Comparison of ENCODE assay signal across 10 mouse cellular contexts in genomic region chr4:47255641-47256040, GRCm38 (mm10). TPM values are rescaled to one million over a fixed set of nuclear protein-coding genes. Genes with fewer than 3 reads are reported as not detected.
A peak's percentile ranks its signal among the peaks of the same experiment; 100 is the strongest.
DNase-seq lines count a peak whose midpoint lies in the region; ATAC-seq and TF ChIP-seq lines count a peak whose summit lies in the region.
"Had no signal": no experiment of that assay in that cellular context is flagged by ENCODE, and none has a peak within 500 bp of the region (broad histone marks: within the 10 kb centered on the region; RNA-seq: fewer than 3 reads in every experiment).

No protein-coding gene starts in this region.

- H3K4me3 ChIP-seq in neural tube, embryonic 15.5 days (replicated peaks): no peak overlapping the region
- H3K4me3 ChIP-seq in intestine, embryonic 15.5 days (replicated peaks): no peak overlapping the region
- no peak overlapping the region for H3K4me3 ChIP-seq in liver, adult 2 months (ENCODE audit: insufficient read depth, low read depth, low read length)
- no peak overlapping the region for H3K4me3 ChIP-seq in neural tube, embryonic 11.5 days (ENCODE audit: low read depth, low read length)
- no peak overlapping the region for H3K4me3 ChIP-seq in testis, adult 2 months (ENCODE audit: control insufficient read depth, low read depth, low read length)
- H3K4me3 ChIP-seq: embryonic facial prominence, embryonic 13.5 days; neural tube, embryonic 13.5 days had no signal

- H3K79me2 ChIP-seq in liver, adult 2 months (ENCODE audit: control insufficient read depth, insufficient read depth, low read length): no peaks in the 10 kb centered on the region

- H3K4me1 ChIP-seq in neural tube, embryonic 15.5 days: no peaks in the 10 kb centered on the region
- no peaks in the 10 kb centered on the region for H3K4me1 ChIP-seq in intestine, embryonic 15.5 days (replicated peaks)
- peaks cover 9% of the 10 kb centered on the region for H3K4me1 ChIP-seq in liver, adult 2 months (ENCODE audit: control insufficient read depth, insufficient read depth, low read length)
- no peaks in the 10 kb centered on the region for H3K4me1 ChIP-seq in neural tube, embryonic 11.5 days (ENCODE audit: control insufficient read depth, insufficient read depth, low read length)
- no peaks in the 10 kb centered on the region for H3K4me1 ChIP-seq in testis, adult 2 months (ENCODE audit: control insufficient read depth, insufficient read depth, low read length)
- H3K4me1 ChIP-seq: neural tube, embryonic 13.5 days had no signal

- H3K9ac ChIP-seq in neural tube, embryonic 15.5 days (replicated peaks): no peak overlapping the region
- no peak overlapping the region for H3K9ac ChIP-seq in intestine, embryonic 15.5 days
- H3K9ac ChIP-seq in liver, adult 2 months (ENCODE audit: low read depth, low read length): no peak overlapping the region
- no peak overlapping the region for H3K9ac ChIP-seq in neural tube, embryonic 11.5 days (ENCODE audit: low read length)
- H3K9ac ChIP-seq: embryonic facial prominence, embryonic 13.5 days; neural tube, embryonic 13.5 days had no signal

- H3K9me3 ChIP-seq in neural tube, embryonic 15.5 days (replicated peaks): no peaks in the 10 kb centered on the region
- H3K9me3 ChIP-seq in intestine, embryonic 15.5 days: no peaks in the 10 kb centered on the region
- no peaks in the 10 kb centered on the region for H3K9me3 ChIP-seq in neural tube, embryonic 11.5 days (ENCODE audit: control insufficient read depth, low read length)
- H3K9me3 ChIP-seq: neural tube, embryonic 13.5 days had no signal

- WGBS in neural tube, embryonic 15.5 days: 39% methylated on average over 4 of the region's 4 CpGs
- 38% methylated on average over 4 of the region's 4 CpGs for WGBS in intestine, embryonic 15.5 days
- 37% methylated on average over 4 of the region's 4 CpGs for WGBS in liver, adult 2 months
- WGBS in neural tube, embryonic 11.5 days: 33% methylated on average over 4 of the region's 4 CpGs

- DNase-seq in neural tube, embryonic 10.5 days (ENCODE audit: extremely low spot score, low spot score): peak; percentile 74
- peak; percentile 40 for DNase-seq in cerebellum, adult 9-10 months
- peak; percentile 59 to 73 for DNase-seq in frontal cortex, postnatal 36 days (ENCODE audit: low spot score in 2 of 2)
- DNase-seq in liver, adult 2 months (ENCODE audit: extremely low read depth, low read depth, low spot score): peak; percentile 39
- peak; percentile 74 for DNase-seq in neural tube, embryonic 11.5 days (ENCODE audit: low spot score)

- H3K36me3 ChIP-seq in neural tube, embryonic 15.5 days: no peaks in the 10 kb centered on the region
- no peaks in the 10 kb centered on the region for H3K36me3 ChIP-seq in intestine, embryonic 15.5 days
- no peaks in the 10 kb centered on the region for H3K36me3 ChIP-seq in liver, adult 2 months (ENCODE audit: control insufficient read depth, insufficient read depth, low read length)
- no peaks in the 10 kb centered on the region for H3K36me3 ChIP-seq in neural tube, embryonic 11.5 days (ENCODE audit: control insufficient read depth, insufficient read depth, low read length)
- H3K36me3 ChIP-seq in testis, adult 2 months (ENCODE audit: control insufficient read depth, insufficient read depth, low read length): no peaks in the 10 kb centered on the region
- H3K36me3 ChIP-seq: embryonic facial prominence, embryonic 13.5 days; neural tube, embryonic 13.5 days had no signal

- no peak for TF ChIP-seq POLR2A in liver, adult 2 months (IDR thresholded peaks at IDR 0.05; ENCODE audit: extremely low read depth, insufficient read depth, low read length)
- TF ChIP-seq POLR2A in testis, adult 2 months (IDR thresholded peaks at IDR 0.05; ENCODE audit: control insufficient read depth, low read depth, low read length): no peak

- TF ChIP-seq CTCF in liver, adult 2 months (IDR thresholded peaks at IDR 0.05; ENCODE audit: low read depth, low read length): peak; percentile 97
- peak; percentile 97 for TF ChIP-seq CTCF in testis, adult 2 months (IDR thresholded peaks at IDR 0.05; ENCODE audit: control insufficient read depth, insufficient read depth, insufficient replicate concordance, low read depth, low read length)

- no peak for ATAC-seq in neural tube, embryonic 15.5 days (ENCODE audit: low FRiP score)
- 0 out of 2 replicates have a peak, but pooled peaks have one; percentile 63 for ATAC-seq in intestine, embryonic 15.5 days
- ATAC-seq in neural tube, embryonic 11.5 days (ENCODE audit: insufficient read depth, low FRiP score, low TSS enrichment): no peak

- H3K27me3 ChIP-seq in neural tube, embryonic 15.5 days (replicated peaks): no peaks in the 10 kb centered on the region
- H3K27me3 ChIP-seq in intestine, embryonic 15.5 days (replicated peaks): no peaks in the 10 kb centered on the region
- no peaks in the 10 kb centered on the region for H3K27me3 ChIP-seq in liver, adult 2 months (ENCODE audit: control insufficient read depth, insufficient read depth, low read length)
- no peaks in the 10 kb centered on the region for H3K27me3 ChIP-seq in neural tube, embryonic 11.5 days (ENCODE audit: control insufficient read depth, insufficient read depth, low read length)
- no peaks in the 10 kb centered on the region for H3K27me3 ChIP-seq in testis, adult 2 months (ENCODE audit: control insufficient read depth, insufficient read depth, low read length)
- H3K27me3 ChIP-seq: embryonic facial prominence, embryonic 13.5 days; neural tube, embryonic 13.5 days had no signal

- H3K4me2 ChIP-seq in neural tube, embryonic 15.5 days: no peak overlapping the region
- H3K4me2 ChIP-seq in intestine, embryonic 15.5 days (replicated peaks): no peak overlapping the region
- no peak overlapping the region for H3K4me2 ChIP-seq in neural tube, embryonic 11.5 days (ENCODE audit: low read depth)
- H3K4me2 ChIP-seq: embryonic facial prominence, embryonic 13.5 days; neural tube, embryonic 13.5 days had no signal

- no peak overlapping the region for H3K27ac ChIP-seq in neural tube, embryonic 15.5 days (replicated peaks)
- H3K27ac ChIP-seq in intestine, embryonic 15.5 days: no peak overlapping the region
- H3K27ac ChIP-seq in liver, adult 2 months (replicated peaks; ENCODE audit: insufficient read depth, low read depth, low read length): no peak overlapping the region
- H3K27ac ChIP-seq in neural tube, embryonic 11.5 days (ENCODE audit: low read depth, low read length): no peak overlapping the region
- no peak overlapping the region for H3K27ac ChIP-seq in testis, adult 2 months (ENCODE audit: control insufficient read depth, insufficient read depth, low read depth, low read length)
- H3K27ac ChIP-seq: embryonic facial prominence, embryonic 13.5 days; neural tube, embryonic 13.5 days had no signal

RNA-seq across cellular contexts. Expression of gene Col15a1, which starts 47.7 kb away (rescaled TPM):
- 3.9 and 7.9 TPM in 2 replicates for polyA plus RNA-seq in neural tube, embryonic 15.5 days (2015; fragmentation: Nextera tagmentation; extraction: Ambion mirVana)
- polyA plus RNA-seq in intestine, embryonic 15.5 days (2015; fragmentation: Nextera tagmentation; extraction: Ambion mirVana): 15.5 and 16.0 TPM in 2 replicates
- 1.7 and 4.9 TPM in 2 replicates for total RNA-seq in liver, adult 2 months (2014; rRNA removed)
- 4.9 and 7.7 TPM in 2 replicates for polyA plus RNA-seq in liver, adult 2 months (2012; rRNA removed)
- 3.4 TPM in 2 replicates for polyA plus RNA-seq in neural tube, embryonic 11.5 days (2014; fragmentation: Nextera tagmentation; extraction: Ambion mirVana)
- 30.0 and 34.7 TPM in 2 replicates for polyA plus RNA-seq in testis, adult 2 months (2012; rRNA removed)
